8 mouse cellular contexts compared by ENCODE assay signal in the genomic region with DNA sequence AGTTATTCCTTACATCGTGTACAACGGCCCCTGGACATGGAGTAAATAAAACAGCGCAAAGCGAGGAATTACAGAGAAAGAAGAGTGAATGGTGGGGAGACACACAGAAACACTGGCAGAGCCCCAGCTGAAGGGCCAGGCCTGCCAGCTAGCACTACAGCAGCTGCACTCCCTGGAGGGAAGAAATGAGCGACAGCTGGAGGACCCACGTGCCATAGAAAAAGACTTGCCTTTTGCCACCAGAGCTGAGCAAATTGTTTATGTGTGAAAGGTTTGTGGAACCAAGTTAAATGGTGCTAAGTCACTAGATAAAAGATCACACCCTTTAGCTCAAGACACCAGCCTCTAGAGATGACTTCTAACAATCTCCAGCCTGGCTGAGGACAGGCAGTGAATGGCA. TPM values are rescaled to one million over a fixed set of nuclear protein-coding genes. Genes with fewer than 3 reads are reported as not detected.
DNase-seq lines count a peak whose midpoint lies in the region; ATAC-seq lines count a peak whose summit lies in the region.

No protein-coding gene starts in this region.

- DNase-seq in embryo, embryonic 10 days (ENCODE audit: low spot score), result peak; percentile 9
- no peak for DNase-seq in embryo, embryonic 9.5 days (ENCODE audit: extremely low spot score)
- peak; percentile 80 to 81 for DNase-seq in right cerebral cortex, postnatal 10 days (ENCODE audit: low spot score in 2 of 2)
- DNase-seq in right cerebral cortex, adult 2 months (ENCODE audit: low spot score in 2 of 2), result no peak
- DNase-seq in mesoderm, embryonic 11.5 days (ENCODE audit: low read depth, low spot score), result peak; percentile 23
- DNase-seq in Muller cell, postnatal 12 days (ENCODE audit: inconsistent ontology term), result no peak

- ATAC-seq in inflammation-experienced regulatory T-cells, adult 6 months, result no peak
- ATAC-seq in heart, embryonic 11.5 days (replicated peaks; ENCODE audit: insufficient number of reproducible peaks, low FRiP score, low TSS enrichment), result no peak

- no peaks in the 10 kb centered on the region for H3K36me3 ChIP-seq in heart, embryonic 11.5 days (ENCODE audit: control insufficient read depth, insufficient read depth, low read length)

- no peaks in the 10 kb centered on the region for H3K27me3 ChIP-seq in heart, embryonic 11.5 days (ENCODE audit: control insufficient read depth, insufficient read depth, low read length)

- H3K4me2 ChIP-seq in heart, embryonic 11.5 days, result no peak overlapping the region

- H3K9ac ChIP-seq in heart, embryonic 11.5 days (ENCODE audit: low read depth, low read length), result no peak overlapping the region

- 69% methylated on average over 6 of the region's 6 CpGs for WGBS in heart, embryonic 11.5 days (ENCODE audit: insufficient replicate concordance)

- no peak overlapping the region for H3K27ac ChIP-seq in heart, embryonic 11.5 days (ENCODE audit: low read depth, low read length)

- H3K4me3 ChIP-seq in heart, embryonic 11.5 days (ENCODE audit: low read depth, low read length), result no peak overlapping the region

- H3K4me1 ChIP-seq in heart, embryonic 11.5 days (ENCODE audit: control insufficient read depth, insufficient read depth, low read length), result peaks cover 7% of the 10 kb centered on the region

- H3K9me3 ChIP-seq in heart, embryonic 11.5 days (replicated peaks; ENCODE audit: control insufficient read depth, low read length), result no peaks in the 10 kb centered on the region

RNA-seq across cellular contexts. Expression of a gene that starts 37.0 kb away (rescaled TPM):
- polyA plus RNA-seq in inflammation-experienced regulatory T-cells, adult 6 months (2017; shearing (Covaris generic)), result not detected
- 24.5 and 25.3 TPM in 2 replicates for polyA plus RNA-seq in heart, embryonic 11.5 days (2014; fragmentation: Nextera tagmentation; extraction: Ambion mirVana)

Comparison
In these comparisons a context has a peak if more than half of its experiments do, and no peak if none do; other contexts are left out.
1. DNase-seq: peak in embryo, embryonic 10 days (single experiment), right cerebral cortex, postnatal 10 days (2 of 2) and mesoderm, embryonic 11.5 days (single experiment); none in embryo, embryonic 9.5 days (single experiment), right cerebral cortex, adult 2 months (0 of 2) and Muller cell, postnatal 12 days (single experiment).
2. RNA of a gene that starts 37.0 kb away (polyA plus RNA-seq): 24.5 to 25.3 TPM in heart, embryonic 11.5 days; not detected in inflammation-experienced regulatory T-cells, adult 6 months; every median in the first group is over 10 times any median in the second.